Mouse (Mus musculus) intestine, postnatal 0 days (tissue): ENCODE results near the gene Nfxl1. TPM values are rescaled to one million over a fixed set of nuclear protein-coding genes. Genes with fewer than 3 reads are reported as not detected.

Experiments
- ATAC-seq: fragments of 200-750 bp; cut with Nextera tagmentation; 2 replicates; pipeline ENCODE4 v1.8.0; 2017; ENCODE audit warnings: mild to moderate bottlenecking, moderate TSS enrichment, moderate library complexity
- H3K27ac ChIP-seq: fragments of 300-500 bp; sonication (generic); 2 replicates; pipeline ENCODE4 v1.5.1; 2014; ENCODE audit warnings: mild to moderate bottlenecking, low read depth, low read length, moderate library complexity
- H3K27me3 ChIP-seq: fragments of 300-500 bp; sonication (generic); replicated peaks from 2 replicates; pipeline ENCODE4 v1.6.1; 2014; ENCODE audit warnings: low read length, mixed read lengths; ENCODE audit not compliant: control insufficient read depth, insufficient read depth
- H3K36me3 ChIP-seq: fragments of 300-500 bp; sonication (generic); 2 replicates; pipeline ENCODE4 v1.6.1; 2014; ENCODE audit warnings: mild to moderate bottlenecking, moderate library complexity; ENCODE audit not compliant: control insufficient read depth, insufficient read depth
- H3K4me1 ChIP-seq: fragments of 300-500 bp; sonication (generic); replicated peaks from 2 replicates; pipeline ENCODE4 v1.6.1; 2014; ENCODE audit warnings: antibody characterized with exemption, low read length, mixed read lengths; ENCODE audit not compliant: control insufficient read depth, insufficient read depth
- H3K4me2 ChIP-seq: fragments of 300-500 bp; sonication (generic); replicated peaks from 2 replicates; pipeline ENCODE4 v1.6.1; 2014; ENCODE audit warnings: low read depth, mild to moderate bottlenecking, moderate library complexity
- H3K4me3 ChIP-seq: fragments of 300-500 bp; sonication (generic); 2 replicates; pipeline ENCODE4 v1.5.1; 2014; ENCODE audit warnings: low read depth, low read length
- H3K9ac ChIP-seq: fragments of 300-500 bp; sonication (generic); 2 replicates; pipeline ENCODE4 v1.6.1; 2014; ENCODE audit warnings: mild to moderate bottlenecking, low read depth, low read length
- H3K9me3 ChIP-seq: fragments of 300-500 bp; sonication (generic); 2 replicates; pipeline ENCODE4 v1.6.1; 2016; ENCODE audit warnings: mixed run types; ENCODE audit not compliant: control insufficient read depth
- CTCF ChIP-seq: sonication (generic); IDR thresholded peaks from 2 replicates; pipeline ENCODE4 v1.5.1; 2016; ENCODE audit warnings: low read depth, mild to moderate bottlenecking, control low read depth, antibody characterized with exemption, moderate library complexity
- WGBS: fragments of 180-500 bp; shearing (Covaris S2); extraction: QIAGEN DNeasy Blood & Tissue Kit; methylation state at CpG from one replicate; pipeline ENCODE4 v1.1.7; 2014; 5-methylcytosine and 5-hydroxymethylcytosine counted together
- polyA plus RNA-seq: library from polyadenylated mRNA; unstranded; fragments of >200 nt; fragmentation: Nextera tagmentation; extraction: Ambion mirVana; gene quantifications from 2 replicates; pipeline ENCODE4 v1.2.1, GENCODE M21; 2015

Nfxl1 gene
- polyA plus RNA-seq, 1 experiment from 2014 or later, result 6.3 TPM

- Histone ChIP-seq H3K9me3 (no peaks in the 10 kb centered on the region), H3K36me3 (no peaks in the 10 kb centered on the region), H3K27me3 (no peaks in the 10 kb centered on the region), H3K4me1 (no peaks in the 10 kb centered on the region), H3K9ac (no peak overlapping the region), H3K4me3 (no peak overlapping the region), H3K4me2 (no peak overlapping the region), H3K27ac (no peak overlapping the region)
- 68% methylated on average over 7 of the region's 7 CpGs for WGBS
- TF ChIP-seq CTCF, result no peak
- no peak for ATAC-seq
Observed at GRCm38 (mm10) chr5:72471746-72472145, 87.7 kb downstream of the Nfxl1 start.

GRCm38 (mm10) chr5:72464932-72465331, 94.6 kb downstream of the Nfxl1 start:
- WGBS, result 83% methylated on average over 3 of the region's 3 CpGs
- H3K27ac ChIP-seq, result no peak overlapping the region
- ATAC-seq, result no peak
- H3K27me3 ChIP-seq, result no peaks in the 10 kb centered on the region
- H3K4me2 ChIP-seq, result no peak overlapping the region
- H3K9me3 ChIP-seq, result no peaks in the 10 kb centered on the region
- no peaks in the 10 kb centered on the region for H3K36me3 ChIP-seq
- no peaks in the 10 kb centered on the region for H3K4me1 ChIP-seq
- no peak overlapping the region for H3K9ac ChIP-seq
- no peak overlapping the region for H3K4me3 ChIP-seq
- TF ChIP-seq CTCF, result no peak

Other genes with a start within 250 kb of the Nfxl1 start
- gene Corin, start 55.2 kb downstream of the Nfxl1 start, polyA plus RNA-seq, result 0.09 TPM in 2 replicates
- not detected in 2 replicates for gene Zar1, start 21.6 kb upstream of the Nfxl1 start, polyA plus RNA-seq
- 0.29 and 0.71 TPM in 2 replicates for gene Gm5868, start 27.9 kb upstream of the Nfxl1 start, polyA plus RNA-seq
- gene Cnga1, start 84.6 kb upstream of the Nfxl1 start, polyA plus RNA-seq, result not detected in 2 replicates
- 40.0 and 42.0 TPM in 2 replicates for gene Nipal1, start 88.1 kb upstream of the Nfxl1 start, polyA plus RNA-seq
- gene Txk, start 193.1 kb upstream of the Nfxl1 start, polyA plus RNA-seq, result 0.39 and 0.44 TPM in 2 replicates